Mouse (Mus musculus) lung, postnatal 0 days (tissue): ENCODE measurements around the gene S1pr2.

ENCODE experiments used
- CTCF ChIP-seq: IDR thresholded peaks from 2 replicates; pipeline ENCODE4 v1.5.1; 2016; ENCODE audit warnings: antibody characterized with exemption, mild to moderate bottlenecking
- EP300 ChIP-seq: IDR thresholded peaks from 2 replicates; pipeline ENCODE4 v1.6.1; 2016; ENCODE audit warnings: antibody characterized with exemption, mild to moderate bottlenecking, control low read depth

DNA sequence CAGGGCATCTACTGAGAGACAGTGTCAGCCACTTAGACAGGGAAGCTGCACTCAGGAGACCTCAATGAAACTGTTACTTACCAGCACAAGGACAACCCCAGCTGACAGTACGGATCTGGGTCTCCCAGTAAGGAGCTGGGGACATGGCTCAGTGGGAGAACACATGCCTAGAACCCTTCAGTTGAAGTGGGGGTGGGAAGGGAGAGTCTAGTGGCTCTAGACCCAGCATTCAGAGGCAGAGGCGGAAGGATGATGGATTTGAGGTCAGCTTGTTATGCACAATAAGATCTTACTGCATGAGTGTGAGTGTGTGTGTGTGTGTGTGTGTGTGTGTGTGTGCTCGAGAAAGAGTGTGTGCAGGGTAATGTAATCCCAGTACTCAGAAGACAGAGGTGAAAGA is 5.6 kb upstream of the S1pr2 start:
- TF ChIP-seq EP300 (peak; percentile 46; the same call in 1 of the 2 replicates), CTCF (no peak)
